Mouse (Mus musculus) heart, embryonic 16.5 days (tissue): ENCODE results near the gene 4930590J08Rik. TPM values are rescaled to one million over a fixed set of nuclear protein-coding genes. Genes with fewer than 3 reads are reported as not detected.

Experiments used
- polyA plus RNA-seq: library from polyadenylated mRNA; unstranded; fragments of >200 nt; fragmentation: Nextera tagmentation; extraction: Ambion mirVana; gene quantifications from 2 replicates; pipeline ENCODE4 v1.2.1, GENCODE M21; 2015

Gene 4930590J08Rik
- polyA plus RNA-seq, 1 experiment from 2014 or later = 0.46 TPM

Other genes starting within 250 kb of the 4930590J08Rik start
- gene Slc6a6, start 218.8 kb upstream of the 4930590J08Rik start, polyA plus RNA-seq = 59.1 and 74.8 TPM in 2 replicates
- gene Grip2, start 75.6 kb upstream of the 4930590J08Rik start, polyA plus RNA-seq = 9.1 and 10.1 TPM in 2 replicates
- 17.6 and 25.5 TPM in 2 replicates for gene Ccdc174, start 24.8 kb upstream of the 4930590J08Rik start, polyA plus RNA-seq
- gene Fgd5, start 76.1 kb downstream of the 4930590J08Rik start, polyA plus RNA-seq = 13.0 and 15.2 TPM in 2 replicates
- gene Nr2c2, start 188.6 kb downstream of the 4930590J08Rik start, polyA plus RNA-seq = 10.0 and 11.2 TPM in 2 replicates